Mouse (Mus musculus): ENCODE results near the gene Axl. TPM values are rescaled to one million over a fixed set of nuclear protein-coding genes. Genes with fewer than 3 reads are reported as not detected.
A peak's percentile ranks its signal among the peaks of the same experiment; 100 is the strongest.

Gene Axl
- polyA plus RNA-seq, 1 experiment from 2014 or later = 69.8 TPM

DNA sequence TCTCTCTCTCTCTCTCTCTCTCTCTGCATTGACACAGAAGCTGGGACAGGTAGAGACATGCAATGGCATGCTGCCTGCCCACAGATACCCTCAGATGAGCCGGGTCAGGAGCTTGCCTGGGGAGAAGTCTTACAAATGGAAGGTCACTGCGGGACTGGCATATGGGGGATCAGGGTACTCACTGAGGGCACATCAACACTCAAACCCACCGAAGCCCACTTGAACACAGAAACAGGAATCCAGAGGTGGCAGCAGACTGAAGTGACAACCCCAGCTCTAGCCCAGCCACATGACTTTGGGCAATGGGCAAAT, 580 bp upstream of the Axl start:
- ATAC-seq = no peak
- peak overlapping the region; percentile 87 for H3K4me2 ChIP-seq (replicated peaks)
- H3K27ac ChIP-seq = 0 out of 2 replicates have a peak overlapping the region, but pooled peaks have one; percentile 77
- no peaks in the 10 kb centered on the region for H3K36me3 ChIP-seq
- no peaks in the 10 kb centered on the region for H3K9me3 ChIP-seq
- peak overlapping the region; percentile 63 for H3K4me3 ChIP-seq (replicated peaks)
- H3K9ac ChIP-seq = peak overlapping the region; percentile 68
- no peaks in the 10 kb centered on the region for H3K27me3 ChIP-seq (replicated peaks)
- H3K4me1 ChIP-seq (replicated peaks) = peaks cover 24% of the 10 kb centered on the region
- WGBS = 29% methylated on average over 3 of the region's 3 CpGs

- H3K27me3 ChIP-seq (replicated peaks) = no peaks in the 10 kb centered on the region
- no peaks in the 10 kb centered on the region for H3K36me3 ChIP-seq
- H3K9ac ChIP-seq = peak overlapping the region; percentile 68
- peak; percentile 3; the same call in 1 of the 2 replicates for ATAC-seq
- no peaks in the 10 kb centered on the region for H3K9me3 ChIP-seq
- peak overlapping the region; percentile 87 for H3K4me2 ChIP-seq (replicated peaks)
- WGBS = 24% methylated on average over 9 of the region's 9 CpGs
- peak overlapping the region; percentile 63 for H3K4me3 ChIP-seq (replicated peaks)
- H3K27ac ChIP-seq = no peak overlapping the region
- peaks cover 24% of the 10 kb centered on the region for H3K4me1 ChIP-seq (replicated peaks)
Observed at GRCm38 (mm10) chr7:25787456-25788219, 867 bp downstream of the Axl start.

DNA sequence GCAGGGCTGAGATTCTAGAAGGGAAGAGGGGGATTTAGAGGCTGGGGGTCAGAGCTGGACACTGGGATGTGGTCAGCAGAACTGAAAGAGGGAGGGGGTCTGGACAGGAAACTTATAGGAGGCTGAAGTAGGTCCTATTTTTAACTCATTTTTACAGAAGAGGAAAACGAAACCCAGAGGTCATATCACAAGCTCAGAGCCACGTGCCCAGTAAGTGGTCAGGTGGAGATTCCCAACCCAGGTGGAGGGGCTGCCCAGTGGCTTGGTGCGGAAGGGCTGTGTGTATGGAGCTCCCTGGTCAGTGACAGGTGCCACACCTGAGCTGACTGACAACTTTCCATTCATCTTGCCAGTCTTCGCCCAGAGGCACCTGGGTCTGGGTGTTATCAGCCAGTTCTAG, 1.5 kb downstream of the Axl start:
- WGBS = 69% methylated on average over 4 of the region's 4 CpGs
- peak overlapping the region; percentile 87 for H3K4me2 ChIP-seq (replicated peaks)
- H3K9ac ChIP-seq = no peak overlapping the region; the same call in 1 of the 2 replicates
- H3K36me3 ChIP-seq = no peaks in the 10 kb centered on the region
- H3K27ac ChIP-seq = no peak overlapping the region
- peak overlapping the region; percentile 63; the same call in 1 of the 2 replicates for H3K4me3 ChIP-seq (replicated peaks)
- no peaks in the 10 kb centered on the region for H3K9me3 ChIP-seq
- H3K27me3 ChIP-seq (replicated peaks) = no peaks in the 10 kb centered on the region
- ATAC-seq = no peak
- H3K4me1 ChIP-seq (replicated peaks) = peaks cover 29% of the 10 kb centered on the region

GRCm38 (mm10) chr7:25785752-25786151, 2.8 kb downstream of the Axl start:
- H3K4me3 ChIP-seq (replicated peaks) = no peak overlapping the region
- no peaks in the 10 kb centered on the region for H3K9me3 ChIP-seq
- no peaks in the 10 kb centered on the region; the same call in 1 of the 2 replicates for H3K36me3 ChIP-seq
- H3K27ac ChIP-seq = no peak overlapping the region
- peaks cover 40% of the 10 kb centered on the region for H3K4me1 ChIP-seq (replicated peaks)
- WGBS = 64% methylated on average over 4 of the region's 4 CpGs
- ATAC-seq = no peak
- H3K27me3 ChIP-seq (replicated peaks) = no peaks in the 10 kb centered on the region
- H3K4me2 ChIP-seq (replicated peaks) = no peak overlapping the region
- no peak overlapping the region for H3K9ac ChIP-seq

DNA sequence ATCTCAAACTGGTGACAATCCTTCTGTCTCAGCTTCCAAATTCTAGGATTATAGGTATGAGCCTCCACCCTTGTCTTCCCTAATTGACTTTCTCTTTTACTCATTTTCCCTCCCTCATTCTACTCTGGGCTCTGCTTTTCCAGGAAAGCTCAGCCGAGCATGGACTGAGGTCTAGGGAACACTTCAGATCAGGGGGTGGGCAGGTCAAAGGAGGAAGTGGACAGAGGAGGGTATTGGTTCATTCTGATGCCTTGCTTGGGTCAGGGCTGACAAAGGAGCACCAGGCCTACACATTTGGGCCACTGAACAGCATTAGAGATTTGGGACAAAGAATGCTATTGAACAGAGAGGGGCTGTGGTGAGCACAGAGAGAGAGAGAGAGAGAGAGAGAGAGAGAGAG, 3.7 kb downstream of the Axl start:
- no peak for ATAC-seq
- Histone ChIP-seq H3K4me2 (replicated peaks) (no peak overlapping the region), H3K27ac (no peak overlapping the region), H3K9me3 (no peaks in the 10 kb centered on the region), H3K36me3 (no peaks in the 10 kb centered on the region; the same call in 1 of the 2 replicates), H3K27me3 (replicated peaks) (no peaks in the 10 kb centered on the region), H3K4me3 (replicated peaks) (no peak overlapping the region), H3K4me1 (replicated peaks) (peaks cover 33% of the 10 kb centered on the region), H3K9ac (no peak overlapping the region)
- 64% methylated on average over 1 of the region's 1 CpGs for WGBS

- no peak overlapping the region for H3K4me2 ChIP-seq (replicated peaks)
- no peak overlapping the region for H3K27ac ChIP-seq
- no peak overlapping the region for H3K4me3 ChIP-seq (replicated peaks)
- WGBS = 61% methylated on average over 8 of the region's 8 CpGs
- no peak overlapping the region for H3K9ac ChIP-seq
- no peak for ATAC-seq
- no peaks in the 10 kb centered on the region for H3K9me3 ChIP-seq
- no peaks in the 10 kb centered on the region; the same call in 1 of the 2 replicates for H3K36me3 ChIP-seq
- no peaks in the 10 kb centered on the region for H3K27me3 ChIP-seq (replicated peaks)
- peaks cover 26% of the 10 kb centered on the region for H3K4me1 ChIP-seq (replicated peaks)
Observed at GRCm38 (mm10) chr7:25783746-25784145, 4.8 kb downstream of the Axl start.

GRCm38 (mm10) chr7:25782744-25783143, 5.8 kb downstream of the Axl start:
- H3K9me3 ChIP-seq = no peaks in the 10 kb centered on the region
- no peak overlapping the region for H3K4me3 ChIP-seq (replicated peaks)
- peaks cover 8% of the 10 kb centered on the region; the same call in 1 of the 2 replicates for H3K36me3 ChIP-seq
- WGBS = 64% methylated on average over 6 of the region's 6 CpGs
- peaks cover 26% of the 10 kb centered on the region for H3K4me1 ChIP-seq (replicated peaks)
- no peaks in the 10 kb centered on the region for H3K27me3 ChIP-seq (replicated peaks)
- peak overlapping the region; percentile 17; the same call in 1 of the 2 replicates for H3K4me2 ChIP-seq (replicated peaks)
- no peak overlapping the region for H3K9ac ChIP-seq
- no peak for ATAC-seq
- H3K27ac ChIP-seq = peak overlapping the region; percentile 84

- Histone ChIP-seq H3K9ac (peak overlapping the region; percentile 51), H3K4me2 (replicated peaks) (peak overlapping the region; percentile 69), H3K9me3 (no peaks in the 10 kb centered on the region), H3K27me3 (replicated peaks) (no peaks in the 10 kb centered on the region), H3K4me1 (replicated peaks) (peaks cover 22% of the 10 kb centered on the region), H3K4me3 (replicated peaks) (peak overlapping the region; percentile 33), H3K27ac (peak overlapping the region; percentile 84), H3K36me3 (peaks cover 9% of the 10 kb centered on the region; the same call in 1 of the 2 replicates)
- ATAC-seq = peak; percentile 74
- WGBS = 26% methylated on average over 11 of the region's 11 CpGs
Observed at GRCm38 (mm10) chr7:25781937-25782610, 6.4 kb downstream of the Axl start.

DNA sequence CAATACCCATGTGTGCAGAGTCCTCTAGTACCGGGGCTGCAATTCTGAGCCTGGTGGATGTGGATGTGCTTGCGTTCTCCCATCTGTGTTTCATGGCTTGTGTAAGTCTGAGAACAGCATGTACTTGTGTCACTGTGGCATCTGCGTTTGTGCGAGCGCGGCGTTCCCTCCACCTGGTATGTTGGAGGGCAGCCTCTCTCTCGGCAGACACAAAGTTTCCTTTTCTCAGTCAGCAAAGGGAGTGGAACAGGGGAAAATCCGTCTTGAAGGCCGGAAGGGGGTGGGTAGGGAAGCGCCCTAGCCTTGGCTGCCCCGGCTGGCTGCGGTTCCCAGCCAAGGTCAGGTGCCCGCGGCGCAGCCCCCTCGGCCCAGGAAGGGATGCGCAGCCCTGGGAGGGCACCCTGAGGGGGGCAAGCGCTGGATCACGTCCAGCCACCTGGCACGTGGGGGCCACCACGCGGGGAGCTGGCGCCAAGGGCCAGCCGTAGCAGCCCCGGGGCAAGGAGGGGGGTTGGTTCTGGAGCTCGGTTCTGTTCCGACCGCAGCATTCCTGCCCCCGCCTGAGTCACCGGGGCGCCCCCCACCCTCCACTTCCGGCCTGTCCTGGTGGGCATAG, 7.1 kb downstream of the Axl start:
- peaks cover 16% of the 10 kb centered on the region for H3K36me3 ChIP-seq

GRCm38 (mm10) chr7:25780753-25781152, 7.8 kb downstream of the Axl start:
- no peak for ATAC-seq
- Histone ChIP-seq H3K4me2 (replicated peaks) (no peak overlapping the region), H3K9me3 (no peaks in the 10 kb centered on the region), H3K27me3 (replicated peaks) (no peaks in the 10 kb centered on the region), H3K9ac (no peak overlapping the region), H3K4me1 (replicated peaks) (peaks cover 18% of the 10 kb centered on the region), H3K27ac (0 out of 2 replicates have a peak overlapping the region, but pooled peaks have one; percentile 84), H3K4me3 (replicated peaks) (no peak overlapping the region), H3K36me3 (peaks cover 16% of the 10 kb centered on the region)
- 57% methylated on average over 4 of the region's 4 CpGs for WGBS

More for the DNA sequence above, 7.1 kb downstream of the Axl start:
- Histone ChIP-seq H3K4me1 (replicated peaks) (peaks cover 20% of the 10 kb centered on the region), H3K4me3 (replicated peaks) (peak overlapping the region; percentile 33), H3K9me3 (no peaks in the 10 kb centered on the region), H3K4me2 (replicated peaks) (peak overlapping the region; percentile 69), H3K27me3 (replicated peaks) (no peaks in the 10 kb centered on the region), H3K27ac (peak overlapping the region; percentile 84), H3K9ac (peak overlapping the region; percentile 51)
- ATAC-seq = peak; percentile 39
- WGBS = 21% methylated on average over 31 of the region's 33 CpGs

GRCm38 (mm10) chr7:25780021-25780420, 8.5 kb downstream of the Axl start:
- Histone ChIP-seq H3K27me3 (replicated peaks) (no peaks in the 10 kb centered on the region), H3K27ac (no peak overlapping the region), H3K36me3 (peaks cover 16% of the 10 kb centered on the region), H3K9ac (no peak overlapping the region), H3K4me1 (replicated peaks) (peaks cover 18% of the 10 kb centered on the region), H3K4me3 (replicated peaks) (no peak overlapping the region), H3K4me2 (replicated peaks) (no peak overlapping the region), H3K9me3 (no peaks in the 10 kb centered on the region)
- ATAC-seq = no peak
- WGBS = 90% methylated on average over 5 of the region's 5 CpGs

DNA sequence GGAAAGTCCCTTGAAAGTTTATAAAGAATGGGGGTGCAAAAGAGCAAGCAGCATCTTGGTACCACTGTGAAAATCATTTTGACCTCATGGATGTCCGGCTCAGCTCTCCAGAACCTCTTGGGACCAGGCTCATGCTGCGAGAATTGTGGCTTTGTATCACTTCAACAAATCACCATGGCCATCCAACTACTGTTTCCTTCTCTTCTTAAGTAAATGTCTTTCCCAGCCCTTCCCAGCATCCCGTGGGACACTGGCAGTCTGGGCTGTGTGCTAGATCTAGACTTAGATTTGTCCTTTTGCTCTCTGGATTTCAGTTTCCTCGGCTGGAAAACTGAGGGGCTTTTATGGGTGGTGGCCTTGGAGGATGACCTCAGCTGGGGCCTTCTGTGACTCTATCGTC, 20.3 kb downstream of the Axl start:
- no peak overlapping the region for H3K4me2 ChIP-seq (replicated peaks)
- H3K36me3 ChIP-seq = peaks cover 33% of the 10 kb centered on the region; the same call in 1 of the 2 replicates
- H3K9me3 ChIP-seq = no peaks in the 10 kb centered on the region
- H3K27ac ChIP-seq = no peak overlapping the region
- no peak overlapping the region for H3K9ac ChIP-seq
- no peak for ATAC-seq
- H3K4me1 ChIP-seq (replicated peaks) = no peaks in the 10 kb centered on the region
- no peak overlapping the region for H3K4me3 ChIP-seq (replicated peaks)
- 87% methylated on average over 5 of the region's 5 CpGs for WGBS
- H3K27me3 ChIP-seq (replicated peaks) = no peaks in the 10 kb centered on the region

Data from intestine, embryonic 15.5 days (tissue).